Mouse (Mus musculus): ENCODE results near the gene Usp38.
"Not testable (repeated sequence)": the region's sequence is repeated elsewhere in the genome, so short reads cannot be mapped to it uniquely, and the experiment has no call there.

Gene Usp38

GRCm38 (mm10) chr8:81014789-81015699 is at the start of gene Usp38:
TSS of gene Usp38 (minus strand) at chr8:81014928.
- ChIA-PET POLR2A (interaction anchor here (0.6 to 3.8 kb wide), 135 partner anchors 9 to 1729 kb away, joined by 3 to 53 read pairs (median 4); partner anchors contain the start of genes Smarca5 (in 4 of the 4), Gab1 (in 3 of the 4), Inpp4b (in 2 of the 4) and Abce1 (in 1 of the 4)), CTCF (interaction anchor here (0.5 to 1.5 kb wide), 7 partner anchors 8 to 532 kb away, joined by 3 to 6 read pairs (median 3); no protein-coding TSS in a partner anchor)

DNA sequence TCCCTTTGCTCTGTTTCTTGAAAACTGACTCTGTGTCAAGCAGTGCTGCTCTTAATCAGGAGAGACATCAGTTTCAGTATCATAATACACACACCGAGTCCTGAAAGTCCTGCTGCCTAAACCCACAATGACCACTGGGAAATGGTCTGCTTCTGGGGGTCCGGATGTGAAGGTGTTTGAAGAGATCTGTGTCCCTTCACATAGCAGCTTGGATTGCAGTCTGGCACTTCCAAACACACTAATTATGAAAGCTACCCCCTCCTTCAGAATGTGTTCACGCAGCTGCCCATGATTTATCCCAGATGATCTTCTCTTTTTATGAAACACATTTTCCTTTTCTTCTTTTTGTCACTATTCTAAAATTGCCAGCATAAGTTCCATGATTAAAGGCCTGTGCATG is 47.8 kb upstream of the Usp38 start:
- POLR2A ChIA-PET: no interaction called here
- CTCF ChIA-PET: no interaction called here

DNA sequence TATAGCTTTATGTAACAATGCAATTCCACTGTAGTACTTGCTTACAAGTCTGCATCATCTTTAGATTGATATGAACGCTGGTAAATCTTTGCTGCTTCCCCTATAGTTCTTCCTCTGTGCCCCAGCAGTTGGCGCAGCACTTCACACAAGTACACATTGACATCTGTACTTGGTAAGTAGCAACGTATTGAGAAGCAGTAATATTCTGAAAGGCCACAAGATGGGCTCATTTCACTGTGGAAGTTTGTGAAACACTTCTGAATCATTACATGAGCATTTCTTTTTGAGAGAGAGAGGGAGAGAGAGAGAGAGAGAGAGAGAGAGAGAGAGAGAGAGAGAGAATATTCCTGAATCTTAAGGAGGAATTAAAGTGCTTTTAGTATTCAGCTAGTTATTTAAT is 47.2 kb upstream of the Usp38 start:
- POLR2A ChIA-PET: no interaction called here
- CTCF ChIA-PET: no interaction called here

- ChIA-PET POLR2A (interaction anchor here in 1 of 4 experiments (1.2 kb wide), 1 partner anchor 29 kb away, joined by 4 read pairs; the partner anchor contains the start of gene Usp38), CTCF (no interaction called here)
Observed at GRCm38 (mm10) chr8:81044201-81044600, 29.5 kb upstream of the Usp38 start.

GRCm38 (mm10) chr8:81027991-81028390 is 13.3 kb upstream of the Usp38 start:
- ChIA-PET CTCF (no interaction called here), POLR2A (interaction anchor here in 1 of 4 experiments (1.1 kb wide), 1 partner anchor 10 kb away, joined by 3 read pairs; no protein-coding TSS in a partner anchor)

- POLR2A ChIA-PET: interaction anchor here in 1 of 4 experiments (1.1 kb wide), 1 partner anchor 10 kb away, joined by 3 read pairs; no protein-coding TSS in a partner anchor
Observed at GRCm38 (mm10) chr8:81017548-81017947, 2.8 kb upstream of the Usp38 start.

GRCm38 (mm10) chr8:81013811-81014530 is 757 bp downstream of the Usp38 start:
- ChIA-PET CTCF (interaction anchor here in 2 of 4 experiments (0.7 to 1.5 kb wide), 5 partner anchors 10 to 511 kb away, joined by 3 to 6 read pairs (median 4); no protein-coding TSS in a partner anchor), POLR2A (interaction anchor here in 3 of 4 experiments (0.7 to 3.8 kb wide), 53 partner anchors 8 to 1730 kb away, joined by 3 to 53 read pairs (median 5); partner anchors contain the start of genes Smarca5 (in 3 of the 3), Gab1 (in 2 of the 3) and Inpp4b (in 2 of the 3))

More at GRCm38 (mm10) chr8:81017548-81017947, 2.8 kb upstream of the Usp38 start:
- CTCF ChIA-PET: not testable (repeated sequence)

DNA sequence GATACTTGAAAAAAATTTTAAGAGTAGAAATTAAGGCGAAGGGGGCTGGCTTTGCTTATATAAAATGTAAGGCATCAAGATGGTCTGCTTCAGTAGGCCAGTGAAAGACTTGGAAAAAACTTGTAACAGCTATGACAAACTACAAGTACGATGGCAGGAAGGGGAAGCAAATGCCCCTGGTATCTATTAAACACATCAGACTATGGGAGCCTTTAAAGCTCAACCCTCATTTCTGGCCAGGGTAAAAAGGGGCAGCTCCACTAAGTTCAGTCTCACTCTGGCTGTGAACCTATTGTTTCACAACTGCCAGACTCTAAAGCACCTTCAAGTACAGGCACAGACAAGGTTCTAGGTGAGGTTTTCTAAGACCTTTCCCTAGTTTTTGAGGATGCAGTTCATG is 2.0 kb downstream of the Usp38 start:
- POLR2A ChIA-PET: interaction anchor here in 2 of 4 experiments (1.0 to 3.7 kb wide), 3 partner anchors 19 to 274 kb away, joined by 3 to 34 read pairs (median 3); no protein-coding TSS in a partner anchor
- CTCF ChIA-PET: interaction anchor here in 2 of 4 experiments (0.7 to 1.1 kb wide), 2 partner anchors 16 to 520 kb away, joined by 3 read pairs; no protein-coding TSS in a partner anchor

- ChIA-PET POLR2A (interaction anchor here in 2 of 4 experiments (0.6 to 1.1 kb wide), 3 partner anchors 39 to 274 kb away, joined by 3 read pairs; no protein-coding TSS in a partner anchor), CTCF (interaction anchor here in 2 of 4 experiments (0.7 to 1.1 kb wide), 2 partner anchors 16 to 18 kb away, joined by 3 to 9 read pairs; no protein-coding TSS in a partner anchor)
Observed at GRCm38 (mm10) chr8:81012031-81012560, 2.6 kb downstream of the Usp38 start.

GRCm38 (mm10) chr8:81010386-81010785 is 4.3 kb downstream of the Usp38 start:
- ChIA-PET POLR2A (interaction anchor here in 1 of 4 experiments (0.9 to 1.2 kb wide), 2 partner anchors 94 to 287 kb away, joined by 3 to 5 read pairs; no protein-coding TSS in a partner anchor), CTCF (interaction anchor here in 1 of 4 experiments (1.0 kb wide), 1 partner anchor 14 kb away, joined by 3 read pairs; no protein-coding TSS in a partner anchor)

- ChIA-PET CTCF (no interaction called here), POLR2A (interaction anchor here in 1 of 4 experiments (0.7 to 2.4 kb wide), 2 partner anchors 10 to 170 kb away, joined by 5 to 13 read pairs; partner anchors contain the start of gene Usp38)
Observed at GRCm38 (mm10) chr8:81005114-81005513, 9.6 kb downstream of the Usp38 start.

GRCm38 (mm10) chr8:80996632-80997031 is 18.1 kb downstream of the Usp38 start:
- CTCF ChIA-PET: interaction anchor here (0.5 to 1.1 kb wide), 21 partner anchors 9 to 878 kb away, joined by 3 to 4 read pairs (median 3); partner anchors contain the start of genes Usp38 (in 2 of the 4), Gab1 (in 1 of the 4) and Smarca5 (in 1 of the 4)
- POLR2A ChIA-PET: interaction anchor here (0.6 to 6.5 kb wide), 6 partner anchors 11 to 257 kb away, joined by 3 to 34 read pairs (median 4); partner anchors contain the start of genes Usp38 (in 3 of the 4) and Smarca5 (in 1 of the 4)

GRCm38 (mm10) chr8:80991937-80992336 is 22.8 kb downstream of the Usp38 start:
- CTCF ChIA-PET: interaction anchor here in 3 of 4 experiments (0.5 to 1.8 kb wide), 19 partner anchors 9 to 1362 kb away, joined by 3 to 9 read pairs (median 3); partner anchors contain the start of genes Gypa (in 1 of the 3) and Usp38 (in 1 of the 3)
- POLR2A ChIA-PET: interaction anchor here in 3 of 4 experiments (0.6 to 6.5 kb wide), 11 partner anchors 8 to 1320 kb away, joined by 3 to 34 read pairs (median 4); partner anchors contain the start of gene Usp38 (in 2 of the 3)

GRCm38 (mm10) chr8:80982829-80983228 is 31.9 kb downstream of the Usp38 start:
- POLR2A ChIA-PET: no interaction called here
- CTCF ChIA-PET: no interaction called here

GRCm38 (mm10) chr8:80981696-80982095 is 33.0 kb downstream of the Usp38 start:
- POLR2A ChIA-PET: no interaction called here
- CTCF ChIA-PET: no interaction called here

DNA sequence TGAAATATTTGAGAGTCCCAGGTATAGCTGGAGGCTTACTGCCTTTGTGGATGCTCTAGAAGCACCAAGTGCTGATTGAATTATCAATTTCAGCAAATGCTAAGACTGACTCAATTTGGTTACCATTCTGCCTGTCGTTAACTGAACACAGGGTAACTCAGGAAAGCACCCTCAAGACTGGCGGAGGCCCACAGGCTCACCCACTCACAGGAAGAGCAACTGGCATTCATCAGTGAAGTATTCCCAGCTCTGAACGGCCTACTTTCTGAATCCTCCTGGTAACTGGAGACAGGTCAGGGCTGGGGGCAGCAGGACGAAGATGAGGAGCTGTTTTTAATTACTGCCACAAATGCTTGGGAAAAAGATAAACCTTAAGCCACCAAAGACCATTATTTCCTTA is 34.7 kb downstream of the Usp38 start:
- POLR2A ChIA-PET: interaction anchor here in 2 of 4 experiments (1.0 to 2.3 kb wide), 5 partner anchors 9 to 61 kb away, joined by 3 to 8 read pairs (median 4); partner anchors contain the start of gene Usp38 (in 2 of the 2)
- CTCF ChIA-PET: no interaction called here

DNA sequence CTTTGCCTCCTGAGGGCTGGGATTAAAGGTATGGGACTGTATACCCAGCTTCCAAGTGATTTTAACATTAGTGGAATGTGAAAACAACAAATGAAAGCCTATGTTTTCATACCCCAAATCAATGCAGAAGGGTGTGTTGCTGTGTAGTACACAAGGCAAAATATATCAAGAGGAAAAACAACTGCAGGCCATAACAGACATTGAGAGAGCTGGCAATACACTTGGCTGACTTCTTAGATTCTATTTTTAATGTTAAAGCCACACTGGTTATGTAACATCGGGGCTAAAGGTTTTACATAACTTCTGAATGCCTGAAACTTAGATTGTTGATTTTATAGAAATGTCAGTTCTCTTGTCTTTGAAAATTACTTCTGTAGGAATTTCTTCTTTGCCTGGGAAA is 37.5 kb downstream of the Usp38 start:
- ChIA-PET POLR2A (interaction anchor here in 2 of 4 experiments (1.1 to 1.5 kb wide), 3 partner anchors 15 to 69 kb away, joined by 3 to 5 read pairs (median 3); partner anchors contain the start of gene Usp38 (in 1 of the 2)), CTCF (no interaction called here)

GRCm38 (mm10) chr8:80971150-80971549 is 43.6 kb downstream of the Usp38 start:
- ChIA-PET POLR2A (interaction anchor here in 3 of 4 experiments (0.5 to 1.8 kb wide), 8 partner anchors 9 to 92 kb away, joined by 3 to 6 read pairs (median 4); partner anchors contain the start of gene Usp38 (in 3 of the 3)), CTCF (interaction anchor here in 1 of 4 experiments (0.6 kb wide), 1 partner anchor 835 kb away, joined by 6 read pairs; no protein-coding TSS in a partner anchor)
